Mouse (Mus musculus) kidney, adult 2 months (tissue): Measurements from ENCODE around the gene Smc5.

Experiments
- CTCF ChIP-seq: fragments of 200-500 bp; conservative IDR thresholded peaks from 2 replicates; pipeline ENCODE4 v1.5.1; 2011; ENCODE audit warnings: low read depth, mild to moderate bottlenecking, control low read depth, low read length, moderate library complexity, mixed read lengths; ENCODE audit not compliant: insufficient read depth, insufficient read length
- POLR2A ChIP-seq: fragments of 200-500 bp; IDR thresholded peaks from one replicate; pipeline ENCODE4 v1.6.1; 2011; ENCODE audit warnings: low read depth, low read length, control low read depth

DNA sequence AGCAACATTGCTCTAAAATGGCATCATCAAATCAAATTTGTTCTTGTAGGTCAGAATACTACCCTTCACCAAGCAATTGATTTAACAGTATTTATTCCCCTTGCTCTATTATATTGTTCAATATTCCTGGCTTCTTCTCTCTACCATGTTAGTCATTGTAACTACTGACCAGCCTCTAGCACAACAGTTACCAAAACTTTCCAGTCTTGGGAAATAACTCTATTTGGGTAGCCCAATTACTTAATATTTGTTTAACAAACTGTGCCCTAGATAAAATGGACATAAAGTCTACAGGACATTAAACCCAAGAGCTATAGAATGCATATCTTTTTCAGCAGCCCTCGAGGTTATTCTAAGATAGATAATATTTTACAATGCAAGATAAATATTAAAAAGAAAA, 15.6 kb upstream of the Smc5 start:
- TF ChIP-seq CTCF: no peak
- TF ChIP-seq POLR2A: no peak
